Mouse (Mus musculus): ENCODE measurements around the gene Adgrl3. TPM values are rescaled to one million over a fixed set of nuclear protein-coding genes. Genes with fewer than 3 reads are reported as not detected.

The Adgrl3 gene
- polyA plus RNA-seq, 1 experiment from 2014 or later = 14.0 TPM

GRCm38 (mm10) chr5:81645557-81645956 is 625.6 kb downstream of the Adgrl3 start:
- ATAC-seq (ENCODE audit: borderline replicate concordance, extremely low read depth, low FRiP score, low TSS enrichment) = no peak
- no peaks in the 10 kb centered on the region for H3K9me3 ChIP-seq
- no peak overlapping the region for H3K9ac ChIP-seq
- 61% methylated on average over 5 of the region's 5 CpGs for WGBS
- no peak overlapping the region for H3K4me3 ChIP-seq
- no peak overlapping the region for H3K27ac ChIP-seq
- H3K4me1 ChIP-seq = no peaks in the 10 kb centered on the region
- H3K4me2 ChIP-seq = no peak overlapping the region
- no peaks in the 10 kb centered on the region for H3K27me3 ChIP-seq
- no peaks in the 10 kb centered on the region for H3K36me3 ChIP-seq

- Histone ChIP-seq H3K4me2 (no peak overlapping the region), H3K36me3 (no peaks in the 10 kb centered on the region), H3K9ac (no peak overlapping the region), H3K9me3 (no peaks in the 10 kb centered on the region), H3K4me1 (no peaks in the 10 kb centered on the region), H3K27me3 (no peaks in the 10 kb centered on the region), H3K4me3 (no peak overlapping the region), H3K27ac (no peak overlapping the region)
- WGBS = 67% methylated on average over 2 of the region's 2 CpGs
- ATAC-seq (ENCODE audit: borderline replicate concordance, extremely low read depth, low FRiP score, low TSS enrichment) = no peak
Observed at GRCm38 (mm10) chr5:81653941-81654340, 634.0 kb downstream of the Adgrl3 start.

GRCm38 (mm10) chr5:81661611-81662390 is 641.9 kb downstream of the Adgrl3 start:
- Histone ChIP-seq H3K4me3 (no peak overlapping the region), H3K4me1 (no peaks in the 10 kb centered on the region), H3K27ac (no peak overlapping the region), H3K27me3 (no peaks in the 10 kb centered on the region), H3K9me3 (no peaks in the 10 kb centered on the region), H3K36me3 (no peaks in the 10 kb centered on the region), H3K4me2 (no peak overlapping the region), H3K9ac (no peak overlapping the region)
- WGBS = 57% methylated on average over 6 of the region's 6 CpGs
- no peak for ATAC-seq (ENCODE audit: borderline replicate concordance, extremely low read depth, low FRiP score, low TSS enrichment)

- WGBS = 50% methylated on average over 4 of the region's 4 CpGs
- H3K4me1 ChIP-seq = no peaks in the 10 kb centered on the region
- ATAC-seq (ENCODE audit: borderline replicate concordance, extremely low read depth, low FRiP score, low TSS enrichment) = no peak
- no peak overlapping the region for H3K9ac ChIP-seq
- H3K9me3 ChIP-seq = no peaks in the 10 kb centered on the region
- no peaks in the 10 kb centered on the region for H3K36me3 ChIP-seq
- H3K27me3 ChIP-seq = no peaks in the 10 kb centered on the region
- no peak overlapping the region for H3K4me2 ChIP-seq
- H3K27ac ChIP-seq = no peak overlapping the region
- H3K4me3 ChIP-seq = no peak overlapping the region
Observed at GRCm38 (mm10) chr5:81671025-81671424, 651.1 kb downstream of the Adgrl3 start.

GRCm38 (mm10) chr5:81674275-81674974 is 654.5 kb downstream of the Adgrl3 start:
- Histone ChIP-seq H3K36me3 (no peaks in the 10 kb centered on the region), H3K27me3 (no peaks in the 10 kb centered on the region), H3K4me1 (no peaks in the 10 kb centered on the region), H3K27ac (no peak overlapping the region), H3K4me3 (no peak overlapping the region), H3K4me2 (no peak overlapping the region), H3K9ac (no peak overlapping the region), H3K9me3 (no peaks in the 10 kb centered on the region)
- 37% methylated on average over 4 of the region's 4 CpGs for WGBS
- ATAC-seq (ENCODE audit: borderline replicate concordance, extremely low read depth, low FRiP score, low TSS enrichment) = no peak

GRCm38 (mm10) chr5:81674975-81675371 is 655.0 kb downstream of the Adgrl3 start:
- Histone ChIP-seq H3K9me3 (no peaks in the 10 kb centered on the region), H3K27ac (no peak overlapping the region), H3K4me3 (no peak overlapping the region), H3K4me1 (no peaks in the 10 kb centered on the region), H3K36me3 (no peaks in the 10 kb centered on the region), H3K27me3 (no peaks in the 10 kb centered on the region), H3K4me2 (no peak overlapping the region), H3K9ac (no peak overlapping the region)
- WGBS = 18% methylated on average over 1 of the region's 1 CpGs
- ATAC-seq (ENCODE audit: borderline replicate concordance, extremely low read depth, low FRiP score, low TSS enrichment) = no peak

GRCm38 (mm10) chr5:81676896-81677295 is 657.0 kb downstream of the Adgrl3 start:
- H3K27ac ChIP-seq = no peak overlapping the region
- no peaks in the 10 kb centered on the region for H3K27me3 ChIP-seq
- H3K9ac ChIP-seq = no peak overlapping the region
- WGBS = 86% methylated on average over 1 of the region's 1 CpGs
- H3K4me3 ChIP-seq = no peak overlapping the region
- H3K36me3 ChIP-seq = no peaks in the 10 kb centered on the region
- no peak overlapping the region for H3K4me2 ChIP-seq
- no peaks in the 10 kb centered on the region for H3K9me3 ChIP-seq
- ATAC-seq (ENCODE audit: borderline replicate concordance, extremely low read depth, low FRiP score, low TSS enrichment) = no peak
- H3K4me1 ChIP-seq = no peaks in the 10 kb centered on the region

- Histone ChIP-seq H3K9ac (no peak overlapping the region), H3K27ac (no peak overlapping the region), H3K4me2 (no peak overlapping the region), H3K9me3 (no peaks in the 10 kb centered on the region), H3K36me3 (no peaks in the 10 kb centered on the region), H3K27me3 (no peaks in the 10 kb centered on the region), H3K4me3 (no peak overlapping the region), H3K4me1 (no peaks in the 10 kb centered on the region)
- no peak for ATAC-seq (ENCODE audit: borderline replicate concordance, extremely low read depth, low FRiP score, low TSS enrichment)
- WGBS = 74% methylated on average over 3 of the region's 3 CpGs
Observed at GRCm38 (mm10) chr5:81686206-81686605, 666.3 kb downstream of the Adgrl3 start.

GRCm38 (mm10) chr5:81686845-81687244 is 666.9 kb downstream of the Adgrl3 start:
- H3K9me3 ChIP-seq = no peaks in the 10 kb centered on the region
- no peak for ATAC-seq (ENCODE audit: borderline replicate concordance, extremely low read depth, low FRiP score, low TSS enrichment)
- H3K9ac ChIP-seq = no peak overlapping the region
- H3K4me2 ChIP-seq = no peak overlapping the region
- WGBS = 69% methylated on average over 4 of the region's 4 CpGs
- no peak overlapping the region for H3K27ac ChIP-seq
- no peak overlapping the region for H3K4me3 ChIP-seq
- H3K27me3 ChIP-seq = no peaks in the 10 kb centered on the region
- H3K4me1 ChIP-seq = no peaks in the 10 kb centered on the region
- no peaks in the 10 kb centered on the region for H3K36me3 ChIP-seq

- Histone ChIP-seq H3K9ac (no peak overlapping the region), H3K27ac (no peak overlapping the region), H3K4me1 (no peaks in the 10 kb centered on the region), H3K4me3 (no peak overlapping the region), H3K9me3 (no peaks in the 10 kb centered on the region), H3K36me3 (no peaks in the 10 kb centered on the region), H3K4me2 (no peak overlapping the region), H3K27me3 (no peaks in the 10 kb centered on the region)
- no peak for ATAC-seq (ENCODE audit: borderline replicate concordance, extremely low read depth, low FRiP score, low TSS enrichment)
- 36% methylated on average over 3 of the region's 3 CpGs for WGBS
Observed at GRCm38 (mm10) chr5:81729620-81730019, 709.7 kb downstream of the Adgrl3 start.

GRCm38 (mm10) chr5:81736008-81736407 is 716.1 kb downstream of the Adgrl3 start:
- Histone ChIP-seq H3K27me3 (no peaks in the 10 kb centered on the region), H3K36me3 (no peaks in the 10 kb centered on the region), H3K4me1 (no peaks in the 10 kb centered on the region), H3K9ac (no peak overlapping the region), H3K4me2 (no peak overlapping the region), H3K4me3 (no peak overlapping the region), H3K27ac (no peak overlapping the region), H3K9me3 (no peaks in the 10 kb centered on the region)
- ATAC-seq (ENCODE audit: borderline replicate concordance, extremely low read depth, low FRiP score, low TSS enrichment) = no peak
- WGBS = 63% methylated on average over 3 of the region's 3 CpGs

- no peak for ATAC-seq (ENCODE audit: borderline replicate concordance, extremely low read depth, low FRiP score, low TSS enrichment)
- WGBS = 65% methylated on average over 3 of the region's 3 CpGs
- no peaks in the 10 kb centered on the region for H3K27me3 ChIP-seq
- H3K4me1 ChIP-seq = no peaks in the 10 kb centered on the region
- H3K27ac ChIP-seq = no peak overlapping the region
- no peaks in the 10 kb centered on the region for H3K9me3 ChIP-seq
- H3K36me3 ChIP-seq = no peaks in the 10 kb centered on the region
- no peak overlapping the region for H3K9ac ChIP-seq
- no peak overlapping the region for H3K4me3 ChIP-seq
- no peak overlapping the region for H3K4me2 ChIP-seq
Observed at GRCm38 (mm10) chr5:81738286-81739032, 718.5 kb downstream of the Adgrl3 start.
